Mouse (Mus musculus): Measurements from ENCODE around the gene Magt1.

DNA sequence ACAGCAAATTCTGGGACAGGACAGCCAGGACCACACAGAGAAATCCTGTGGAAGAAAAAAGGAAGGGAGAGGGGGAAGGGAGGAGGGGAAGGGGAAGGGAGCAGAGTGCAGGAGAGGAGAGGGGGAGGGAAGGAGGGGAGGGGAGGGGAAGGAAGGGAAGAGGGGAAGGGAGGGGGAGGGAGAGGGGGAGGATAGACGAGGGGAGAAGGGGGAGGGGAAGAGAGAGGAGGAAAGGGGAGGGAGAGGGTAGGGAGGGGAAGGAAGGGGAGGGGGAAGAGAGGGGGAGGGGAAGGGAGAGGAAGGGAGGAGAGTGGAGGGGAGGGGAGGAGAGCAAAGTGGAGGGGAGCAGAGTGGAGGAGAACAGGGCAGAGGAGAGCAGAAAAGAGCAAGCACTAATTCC, 87.8 kb downstream of the Magt1 start:
- TF ChIP-seq CTCF (IDR thresholded peaks at IDR 0.05; ENCODE audit: control insufficient read depth, insufficient read depth, insufficient replicate concordance, low read depth, low read length) (no peak), POLR2A (IDR thresholded peaks at IDR 0.05; ENCODE audit: control insufficient read depth, low read depth, low read length) (no peak)
